Mouse (Mus musculus): Measurements from ENCODE around the gene Hes6. TPM values are rescaled to one million over a fixed set of nuclear protein-coding genes. Genes with fewer than 3 reads are reported as not detected.

Gene Hes6
- polyA plus RNA-seq, 1 experiment from 2014 or later, result 322 TPM

- 88% methylated on average over 3 of the region's 3 CpGs for WGBS
- no peak overlapping the region for H3K27ac ChIP-seq (ENCODE audit: low read depth, low read length)
- H3K4me1 ChIP-seq (ENCODE audit: control insufficient read depth, insufficient read depth, low read length), result peaks cover 5% of the 10 kb centered on the region
- DNase-seq (ENCODE audit: low spot score, missing footprints), result no peak
- H3K4me2 ChIP-seq, result no peak overlapping the region
- no peaks in the 10 kb centered on the region for H3K9me3 ChIP-seq (ENCODE audit: control insufficient read depth, low read length)
- H3K36me3 ChIP-seq (ENCODE audit: control insufficient read depth, insufficient read depth, low read length), result peaks cover 11% of the 10 kb centered on the region
- no peak for ATAC-seq (ENCODE audit: low FRiP score)
- no peak overlapping the region for H3K4me3 ChIP-seq (ENCODE audit: low read depth, low read length)
- no peak overlapping the region for H3K9ac ChIP-seq (ENCODE audit: low read length)
- peaks cover 6% of the 10 kb centered on the region for H3K27me3 ChIP-seq (ENCODE audit: control insufficient read depth, insufficient read depth, low read length)
Observed at GRCm38 (mm10) chr1:91367295-91367694, 46.5 kb downstream of the Hes6 start.

DNA sequence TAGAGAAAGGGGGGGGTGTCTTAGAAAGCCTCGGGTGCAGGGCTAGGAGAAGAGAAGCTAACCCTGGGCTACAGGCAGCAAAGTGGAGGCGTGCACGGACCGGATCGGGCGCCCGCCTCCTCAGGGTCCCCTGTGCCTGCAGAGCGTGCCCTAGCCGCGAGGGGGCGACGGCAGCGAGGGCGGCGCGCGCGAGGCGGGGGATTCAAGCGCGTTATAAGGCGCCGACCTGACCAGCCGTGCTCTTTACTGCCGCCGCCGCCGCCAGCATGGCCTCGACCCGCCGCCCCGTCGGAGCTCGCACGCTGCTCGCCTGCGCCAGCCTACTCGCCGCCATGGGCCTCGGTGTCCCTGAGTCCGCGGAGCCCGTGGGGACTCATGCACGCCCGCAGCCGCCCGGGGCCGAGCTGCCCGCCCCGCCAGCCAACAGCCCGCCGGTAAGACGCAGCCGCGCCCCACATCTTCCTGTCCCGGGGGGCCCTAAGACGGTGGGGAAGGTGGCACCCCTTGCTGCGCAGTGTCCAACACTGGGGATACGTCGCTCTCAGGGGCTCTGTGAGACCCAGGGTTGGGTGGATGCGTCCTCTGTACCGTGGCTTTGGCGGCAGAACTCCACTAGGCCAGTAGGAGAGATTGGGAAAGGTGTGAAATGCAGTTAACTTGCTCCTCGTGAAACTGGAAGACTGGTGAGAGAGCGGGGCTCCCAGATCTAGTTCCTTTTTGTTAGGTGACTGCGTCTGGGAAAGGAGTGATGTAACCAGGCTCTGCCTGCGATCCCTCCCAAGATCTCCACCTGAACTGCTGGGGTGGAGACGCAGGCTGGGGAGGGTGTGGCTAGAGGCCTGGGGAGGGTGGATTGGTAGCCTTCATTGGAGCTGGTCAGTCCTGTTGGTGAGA is 47.4 kb downstream of the Hes6 start, which contains the start of gene Erfe:
Gene Erfe, plus strand, starts transcription at position 216 of the 894 bp plus-strand sequence.
- Histone ChIP-seq H3K27me3 (ENCODE audit: control insufficient read depth, insufficient read depth, low read length) (peaks cover 6% of the 10 kb centered on the region), H3K4me1 (ENCODE audit: control insufficient read depth, insufficient read depth, low read length) (peaks cover 5% of the 10 kb centered on the region), H3K9me3 (ENCODE audit: control insufficient read depth, low read length) (no peaks in the 10 kb centered on the region), H3K36me3 (ENCODE audit: control insufficient read depth, insufficient read depth, low read length) (peaks cover 6% of the 10 kb centered on the region; the same call in 1 of the 2 replicates), H3K27ac (ENCODE audit: low read depth, low read length) (no peak within 1 kb of the TSS), H3K9ac (ENCODE audit: low read length) (peak within 1 kb of the TSS; percentile 60), H3K4me2 (peak within 1 kb of the TSS; percentile 58), H3K4me3 (ENCODE audit: low read depth, low read length) (peak within 1 kb of the TSS; percentile 30)
- DNase-seq (ENCODE audit: low spot score, missing footprints) (peak; percentile 97), ATAC-seq (ENCODE audit: low FRiP score) (peak; percentile 67)
- WGBS, result under 1% methylated on average over 64 of the region's 68 CpGs

GRCm38 (mm10) chr1:91365816-91366214 is 48.0 kb downstream of the Hes6 start:
- no peak overlapping the region for H3K9ac ChIP-seq (ENCODE audit: low read length)
- 0 out of 2 replicates have a peak overlapping the region, but pooled peaks have one; percentile 30 for H3K4me3 ChIP-seq (ENCODE audit: low read depth, low read length)
- peak overlapping the region; percentile 58 for H3K4me2 ChIP-seq
- no peak for DNase-seq (ENCODE audit: low spot score, missing footprints)
- peaks cover 6% of the 10 kb centered on the region for H3K27me3 ChIP-seq (ENCODE audit: control insufficient read depth, insufficient read depth, low read length)
- WGBS, result 28% methylated on average over 8 of the region's 8 CpGs
- peaks cover 5% of the 10 kb centered on the region for H3K4me1 ChIP-seq (ENCODE audit: control insufficient read depth, insufficient read depth, low read length)
- H3K9me3 ChIP-seq (ENCODE audit: control insufficient read depth, low read length), result no peaks in the 10 kb centered on the region
- H3K27ac ChIP-seq (ENCODE audit: low read depth, low read length), result no peak overlapping the region
- 0 out of 2 replicates have a peak, but pooled peaks cover 6% of the 10 kb centered on the region for H3K36me3 ChIP-seq (ENCODE audit: control insufficient read depth, insufficient read depth, low read length)
- no peak for ATAC-seq (ENCODE audit: low FRiP score)

GRCm38 (mm10) chr1:91364822-91365644 is 48.8 kb downstream of the Hes6 start:
- H3K4me3 ChIP-seq (ENCODE audit: low read depth, low read length), result no peak overlapping the region
- H3K36me3 ChIP-seq (ENCODE audit: control insufficient read depth, insufficient read depth, low read length), result no peaks in the 10 kb centered on the region
- 94% methylated on average over 16 of the region's 16 CpGs for WGBS
- H3K9me3 ChIP-seq (ENCODE audit: control insufficient read depth, low read length), result no peaks in the 10 kb centered on the region
- H3K27me3 ChIP-seq (ENCODE audit: control insufficient read depth, insufficient read depth, low read length), result peaks cover 6% of the 10 kb centered on the region
- no peak overlapping the region for H3K4me2 ChIP-seq
- H3K9ac ChIP-seq (ENCODE audit: low read length), result no peak overlapping the region
- H3K4me1 ChIP-seq (ENCODE audit: control insufficient read depth, insufficient read depth, low read length), result peaks cover 5% of the 10 kb centered on the region
- ATAC-seq (ENCODE audit: low FRiP score) (no peak), DNase-seq (ENCODE audit: low spot score, missing footprints) (no peak)
- no peak overlapping the region for H3K27ac ChIP-seq (ENCODE audit: low read depth, low read length)

- ATAC-seq (ENCODE audit: low FRiP score) (no peak), DNase-seq (ENCODE audit: low spot score, missing footprints) (no peak)
- H3K4me2 ChIP-seq, result no peak overlapping the region
- no peak overlapping the region for H3K27ac ChIP-seq (ENCODE audit: low read depth, low read length)
- no peaks in the 10 kb centered on the region for H3K36me3 ChIP-seq (ENCODE audit: control insufficient read depth, insufficient read depth, low read length)
- WGBS, result 81% methylated on average over 5 of the region's 5 CpGs
- peaks cover 4% of the 10 kb centered on the region for H3K27me3 ChIP-seq (ENCODE audit: control insufficient read depth, insufficient read depth, low read length)
- H3K9ac ChIP-seq (ENCODE audit: low read length), result no peak overlapping the region
- H3K4me1 ChIP-seq (ENCODE audit: control insufficient read depth, insufficient read depth, low read length), result peaks cover 5% of the 10 kb centered on the region
- H3K9me3 ChIP-seq (ENCODE audit: control insufficient read depth, low read length), result no peaks in the 10 kb centered on the region
- no peak overlapping the region for H3K4me3 ChIP-seq (ENCODE audit: low read depth, low read length)
Observed at GRCm38 (mm10) chr1:91362113-91362512, 51.7 kb downstream of the Hes6 start.

Other genes starting within 250 kb of the Hes6 start
- 0.50 and 0.85 TPM in 2 replicates for gene Ramp1, start 234.2 kb downstream of the Hes6 start, polyA plus RNA-seq (2014; fragmentation: Nextera tagmentation; extraction: Ambion mirVana)
- gene Ube2f, start 163.7 kb downstream of the Hes6 start, polyA plus RNA-seq (2014; fragmentation: Nextera tagmentation; extraction: Ambion mirVana), result 88.5 and 95.6 TPM in 2 replicates
- gene Scly, start 115.7 kb downstream of the Hes6 start, polyA plus RNA-seq (2014; fragmentation: Nextera tagmentation; extraction: Ambion mirVana), result 10.1 and 11.0 TPM in 2 replicates
- 0.08 and 0.11 TPM in 2 replicates for gene Espnl, start 92.0 kb downstream of the Hes6 start, polyA plus RNA-seq (2014; fragmentation: Nextera tagmentation; extraction: Ambion mirVana)
- 0.10 and 0.26 TPM in 2 replicates for gene Klhl30, start 63.0 kb downstream of the Hes6 start, polyA plus RNA-seq (2014; fragmentation: Nextera tagmentation; extraction: Ambion mirVana)
- gene Erfe, start 47.6 kb downstream of the Hes6 start, polyA plus RNA-seq (2014; fragmentation: Nextera tagmentation; extraction: Ambion mirVana), result 0.52 and 0.73 TPM in 2 replicates
- 163 and 169 TPM in 2 replicates for gene Ilkap, start 15.2 kb downstream of the Hes6 start, polyA plus RNA-seq (2014; fragmentation: Nextera tagmentation; extraction: Ambion mirVana)
- 1.5 and 1.6 TPM in 2 replicates for gene Per2, start 45.3 kb upstream of the Hes6 start, polyA plus RNA-seq (2014; fragmentation: Nextera tagmentation; extraction: Ambion mirVana)
- gene Traf3ip1, start 80.6 kb upstream of the Hes6 start, polyA plus RNA-seq (2014; fragmentation: Nextera tagmentation; extraction: Ambion mirVana), result 6.0 and 7.3 TPM in 2 replicates
- gene Asb1, start 126.5 kb upstream of the Hes6 start, polyA plus RNA-seq (2014; fragmentation: Nextera tagmentation; extraction: Ambion mirVana), result 9.4 and 9.8 TPM in 2 replicates